Mouse (Mus musculus): ENCODE results near the gene Eif4g2.

DNA sequence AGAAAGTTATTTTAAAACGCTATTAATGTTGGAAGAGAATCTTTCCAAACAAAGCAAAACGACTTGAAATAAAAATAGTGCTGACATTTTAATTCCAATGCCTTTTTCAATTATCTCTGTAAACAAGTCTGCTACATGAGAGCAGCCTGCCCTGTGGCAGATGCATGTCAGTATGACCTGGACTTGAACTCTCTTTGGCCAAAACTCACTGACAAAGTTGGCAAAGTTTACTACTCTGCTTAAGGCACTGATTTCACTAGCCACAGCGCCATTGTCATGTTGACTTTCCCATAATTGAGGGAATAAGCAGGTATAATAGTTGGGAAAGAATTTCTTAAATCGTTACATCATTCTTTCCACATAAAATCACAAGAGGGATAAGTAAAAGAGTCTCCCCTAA, 62.0 kb downstream of the Eif4g2 start:
- TF ChIP-seq CTCF (IDR thresholded peaks at IDR 0.05; ENCODE audit: control insufficient read depth, insufficient read depth, insufficient replicate concordance, low read depth, low read length) = no peak
- TF ChIP-seq POLR2A (IDR thresholded peaks at IDR 0.05; ENCODE audit: control insufficient read depth, low read depth, low read length) = no peak

All from testis, adult 2 months (tissue).